Mouse (Mus musculus): ENCODE results near the gene Cyth1.

The Cyth1 gene

DNA sequence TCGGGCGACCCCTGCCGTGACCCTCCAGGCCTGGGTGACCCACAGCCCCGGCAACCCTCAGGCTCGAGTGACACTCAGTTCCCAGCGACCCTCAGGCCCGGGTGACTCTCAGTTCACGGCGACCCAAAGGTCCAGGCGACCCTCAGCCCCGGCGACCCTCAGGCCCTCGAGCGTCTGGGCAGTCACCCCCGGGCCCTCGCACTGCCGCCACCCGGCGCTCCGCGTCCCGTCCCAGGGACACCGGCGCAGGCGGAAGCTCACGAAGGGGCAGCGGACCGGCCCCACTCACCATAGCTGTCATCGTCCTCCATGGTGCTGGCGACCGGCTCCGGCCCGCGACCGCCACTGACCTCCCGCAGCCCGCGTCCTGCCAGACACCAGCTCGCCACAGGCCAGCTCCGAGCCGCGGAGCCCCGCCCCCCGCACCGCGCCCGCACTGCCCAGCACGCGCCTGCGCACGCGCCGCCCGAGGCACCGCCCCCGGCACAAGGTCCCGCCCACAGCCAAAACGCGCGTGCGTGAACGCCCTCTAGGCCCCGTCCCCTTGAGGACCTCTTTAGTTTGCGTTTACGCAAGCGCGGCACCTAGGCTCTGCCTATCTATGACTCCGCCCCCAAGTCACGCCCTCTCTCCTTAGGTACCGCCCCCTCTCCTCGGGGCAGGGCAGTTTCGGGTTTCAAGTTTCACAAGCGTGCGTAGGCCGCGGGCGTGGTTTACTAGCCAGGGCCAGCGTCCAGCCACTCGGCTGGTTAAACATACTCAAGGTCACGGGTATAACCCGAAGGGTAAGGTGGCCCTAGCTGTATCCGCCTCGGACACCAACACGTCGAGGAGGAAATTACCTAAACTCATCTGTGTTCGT is at the start of gene Cyth1:
Gene Cyth1, minus strand, starts transcription at position 443 of the 862 bp plus-strand sequence.
- peak; percentile 99 for DNase-seq

GRCm38 (mm10) chr11:118297967-118298366 is 49.6 kb upstream of the Cyth1 start:
- no peak for DNase-seq

- DNase-seq = no peak
These were observed 46.6 kb upstream of the Cyth1 start for GRCm38 (mm10) chr11:118295026-118295425.

GRCm38 (mm10) chr11:118292671-118293070 is 44.3 kb upstream of the Cyth1 start:
- DNase-seq = no peak

- DNase-seq = peak; percentile 100
These were observed 41.9 kb upstream of the Cyth1 start, which contains the start of gene Usp36 for GRCm38 (mm10) chr11:118289999-118290889. Usp36 (minus strand) TSS chr11:118290244.

- no peak for DNase-seq
These were observed 41.2 kb upstream of the Cyth1 start for GRCm38 (mm10) chr11:118289562-118289961.

DNA sequence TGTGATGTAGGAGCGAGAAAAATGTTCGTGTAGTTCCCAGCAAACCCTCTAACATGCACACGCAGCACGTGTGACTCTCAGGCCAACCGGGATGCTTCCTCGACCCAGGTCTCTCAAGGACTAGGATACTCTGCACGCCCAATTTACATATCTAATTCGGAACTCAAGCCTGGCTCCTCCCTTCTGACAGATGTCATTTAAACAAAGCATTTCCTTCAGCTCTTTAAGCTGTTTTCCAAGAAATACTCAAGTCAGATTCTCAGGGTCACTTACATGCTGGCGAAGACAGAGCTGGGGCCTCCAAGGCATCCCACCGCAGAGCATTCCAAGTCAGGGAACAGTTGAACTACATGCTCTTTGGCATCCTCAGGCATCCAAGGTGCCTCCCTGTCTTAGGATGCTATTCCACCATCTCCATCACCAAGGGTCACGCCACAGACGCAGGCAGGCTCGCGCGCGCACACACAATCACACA is 40.7 kb upstream of the Cyth1 start:
- peak in 1 of 2 experiments; percentile 40 for DNase-seq

DNA sequence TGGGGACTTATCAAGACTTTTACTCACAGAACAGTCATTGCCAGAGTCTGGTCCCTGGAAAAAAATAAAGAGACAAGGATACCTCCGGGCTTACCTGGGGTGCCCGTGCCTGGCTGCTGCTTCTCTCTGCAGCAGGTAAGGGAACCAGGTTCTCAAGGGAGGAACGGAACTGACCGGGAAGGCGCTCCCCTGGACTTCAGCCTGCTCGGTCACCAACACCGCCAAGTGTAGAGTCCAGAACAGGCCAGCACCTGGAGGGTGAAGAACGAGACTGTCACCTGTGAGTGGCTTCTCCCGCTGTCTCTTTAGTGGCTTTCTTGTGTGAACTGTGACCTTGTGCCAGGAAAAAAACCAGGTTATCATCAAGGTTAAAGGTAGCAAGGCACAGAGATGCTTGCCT is 39.2 kb upstream of the Cyth1 start:
- no peak for DNase-seq

DNA sequence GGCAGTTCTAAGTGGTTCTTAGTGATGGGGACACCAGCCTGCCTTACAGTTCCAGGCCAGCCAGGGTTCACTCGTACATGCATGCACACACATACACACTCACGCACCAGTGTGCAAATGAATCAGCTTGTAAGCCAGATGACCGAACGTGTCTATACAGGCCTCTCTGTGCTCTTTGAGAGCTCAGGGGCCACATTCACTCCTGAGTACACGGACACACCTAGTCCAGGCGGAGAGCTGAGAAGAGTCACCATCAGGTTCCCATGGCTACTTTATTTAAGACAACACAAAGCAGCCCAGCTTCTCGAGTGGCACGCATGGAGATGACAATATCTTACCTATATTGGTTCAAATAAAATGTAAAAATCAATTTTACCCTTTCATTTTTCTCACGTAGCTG is 38.0 kb upstream of the Cyth1 start:
- no peak for DNase-seq

DNA sequence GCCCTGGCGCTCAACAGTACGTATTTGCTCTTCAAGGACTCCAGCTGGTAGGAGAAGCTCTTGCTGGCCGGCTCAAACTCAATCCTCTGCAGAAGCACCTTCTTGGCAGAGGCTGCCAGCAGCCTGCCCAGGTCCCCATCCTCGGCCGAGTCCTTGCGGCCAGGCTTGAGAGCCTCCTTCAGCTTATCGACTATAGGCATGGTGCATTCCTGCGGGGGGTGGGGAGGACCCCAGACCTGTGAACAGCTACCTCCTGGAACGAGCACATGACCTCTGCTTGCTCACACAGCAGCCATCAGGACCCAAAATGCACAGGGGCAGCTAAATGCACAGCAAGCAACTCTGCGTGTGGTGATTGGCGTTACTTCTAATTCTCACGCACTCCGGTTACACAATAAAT is 37.4 kb upstream of the Cyth1 start:
- DNase-seq = no peak

DNA sequence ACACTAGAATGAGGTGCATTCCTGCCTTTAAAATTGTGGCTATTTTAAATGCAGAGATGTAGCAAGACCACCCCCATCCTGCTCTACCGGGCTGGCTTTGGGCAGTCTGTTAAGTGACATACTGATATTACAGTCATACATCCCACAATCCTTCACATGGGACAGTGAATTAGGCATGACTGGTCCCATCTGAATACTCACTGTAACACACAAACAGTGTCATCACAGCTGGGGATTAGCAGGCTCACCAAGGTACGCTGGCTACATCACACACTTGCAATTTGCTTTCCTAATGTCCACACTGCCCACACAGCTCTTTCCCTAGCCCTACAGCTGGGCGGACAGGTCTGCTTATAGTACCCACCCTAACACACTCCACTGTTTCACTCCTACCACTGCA is 31.8 kb upstream of the Cyth1 start:
- no peak for DNase-seq

- no peak for DNase-seq
These were observed 27.9 kb upstream of the Cyth1 start for GRCm38 (mm10) chr11:118276328-118276727.

DNA sequence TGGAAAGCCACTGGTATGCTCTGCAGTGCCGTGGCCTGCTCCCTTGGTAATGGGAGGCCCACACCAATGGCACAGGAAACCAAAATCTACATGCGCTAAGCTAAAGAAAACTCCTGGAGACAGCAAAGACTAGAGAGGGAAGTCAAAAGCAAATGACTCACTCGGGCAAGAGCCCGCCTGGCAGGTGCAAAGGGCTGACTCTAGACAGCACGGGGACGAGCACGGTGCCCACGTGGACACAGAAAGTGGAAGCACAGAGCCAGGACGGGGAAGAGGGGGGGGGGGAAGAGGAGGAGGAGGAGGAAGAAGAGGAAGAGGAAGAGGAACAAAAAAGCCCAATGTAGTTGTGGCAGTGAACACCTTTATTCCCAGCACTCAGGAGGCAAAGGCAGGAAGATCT is 26.7 kb upstream of the Cyth1 start:
- no peak for DNase-seq

DNA sequence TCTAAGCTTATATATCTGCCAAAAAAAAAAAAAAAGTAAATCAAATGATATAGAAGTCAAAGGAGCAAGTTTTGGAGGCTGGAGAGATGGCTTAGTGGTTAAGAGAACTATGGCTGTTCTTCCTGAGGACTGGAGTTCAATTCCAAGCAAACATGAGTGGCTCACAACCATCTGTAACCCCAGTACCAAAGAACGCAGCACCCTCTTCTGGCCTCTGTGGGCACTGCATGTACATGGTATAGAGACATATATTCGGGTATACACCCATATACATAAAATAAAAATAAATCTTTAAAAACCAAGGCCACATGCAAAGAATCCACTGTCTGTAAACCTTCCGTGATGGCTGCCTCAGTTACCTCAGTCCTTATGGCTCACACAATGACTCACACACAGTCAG is 21.4 kb upstream of the Cyth1 start:
- DNase-seq = peak; percentile 43 to 72

GRCm38 (mm10) chr11:118266666-118267046 is 18.3 kb upstream of the Cyth1 start:
- DNase-seq = no peak

- DNase-seq = no peak
These were observed 17.8 kb upstream of the Cyth1 start for GRCm38 (mm10) chr11:118266044-118266665.

GRCm38 (mm10) chr11:118265621-118266020 is 17.2 kb upstream of the Cyth1 start:
- no peak for DNase-seq

DNA sequence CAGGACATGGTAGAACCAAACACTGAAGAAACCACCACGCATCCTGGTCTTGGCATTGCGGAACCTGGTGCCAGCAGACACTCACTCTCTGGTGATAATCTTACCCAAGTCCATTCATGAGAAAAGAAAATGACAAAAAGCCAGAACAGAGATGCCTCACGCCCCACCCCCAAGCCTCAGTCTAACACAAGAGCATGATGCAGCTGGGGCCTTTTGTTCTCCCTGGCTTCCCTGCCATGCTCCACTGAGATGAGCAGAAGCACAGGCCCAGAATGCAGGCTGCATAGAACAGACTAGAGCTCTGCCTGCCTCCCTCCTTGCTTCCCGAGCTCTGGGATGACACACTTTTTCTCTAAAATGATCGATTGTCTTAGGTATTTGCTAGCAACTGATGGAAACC is 14.8 kb upstream of the Cyth1 start:
- peak in 1 of 2 experiments; percentile 41 for DNase-seq

GRCm38 (mm10) chr11:118260081-118260480 is 11.7 kb upstream of the Cyth1 start:
- DNase-seq = no peak

DNA sequence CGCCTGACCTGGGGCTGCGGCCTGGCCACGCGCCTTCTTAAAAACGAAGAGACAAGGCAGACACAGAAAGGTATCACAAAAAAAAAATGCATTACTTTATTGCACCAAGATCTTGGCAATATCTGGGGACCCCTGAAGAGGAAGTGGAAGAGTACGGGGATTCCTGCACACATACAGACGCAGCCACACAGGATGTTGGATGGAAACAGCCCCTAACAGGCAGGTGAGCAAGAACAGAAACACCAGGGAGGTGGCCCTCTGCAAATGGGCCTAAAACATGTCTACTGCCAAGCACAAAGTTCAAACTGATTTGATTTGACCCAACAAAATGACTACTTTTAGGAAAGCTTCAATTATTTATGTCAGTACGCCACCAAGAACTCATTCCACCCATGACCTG is 11.2 kb upstream of the Cyth1 start:
- no peak for DNase-seq

GRCm38 (mm10) chr11:118256371-118256770 is 8.0 kb upstream of the Cyth1 start:
- no peak for DNase-seq

- DNase-seq = peak; percentile 60 to 92
These were observed 6.0 kb upstream of the Cyth1 start for GRCm38 (mm10) chr11:118254159-118254951.
